In the genomic region with DNA sequence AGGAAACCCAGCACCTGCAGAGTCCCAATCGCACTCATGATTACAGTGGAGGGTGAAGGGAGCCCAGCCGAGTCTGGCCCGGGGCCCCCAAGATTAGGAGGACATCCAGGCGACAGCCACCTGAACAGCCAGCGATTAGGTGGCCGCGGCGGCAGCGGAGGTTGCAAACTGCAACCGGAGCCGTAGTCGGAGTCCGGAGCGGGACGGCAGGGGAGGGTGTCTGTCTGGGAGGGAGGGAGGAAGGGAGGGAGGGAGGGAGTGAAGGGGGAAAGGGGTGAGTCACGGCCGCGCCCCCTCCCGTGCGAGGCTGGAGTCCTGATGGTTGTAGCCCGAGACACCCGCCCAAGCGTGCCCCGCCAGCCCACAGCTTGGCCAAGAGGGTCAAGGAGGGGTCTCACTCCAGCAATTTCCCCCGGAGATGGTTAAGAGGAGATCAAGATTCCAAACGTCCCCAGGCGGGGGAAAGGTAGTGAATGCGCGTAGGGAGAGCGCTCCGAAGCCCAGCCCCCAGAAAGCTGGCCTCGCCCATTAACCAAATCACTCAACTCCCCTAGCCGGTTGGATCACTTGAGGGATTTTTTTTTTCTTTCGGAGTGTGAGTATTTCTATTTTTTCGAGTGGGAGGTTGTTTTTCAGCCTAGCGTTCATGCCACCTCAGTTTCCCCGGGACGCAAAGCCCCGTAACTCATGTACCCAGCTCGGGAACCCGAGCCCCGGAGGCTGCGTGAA, we compare ENCODE assay signal across 8 mouse cellular contexts. TPM values are rescaled to one million over a fixed set of nuclear protein-coding genes. Genes with fewer than 3 reads are reported as not detected.
A peak's percentile ranks its signal among the peaks of the same experiment; 100 is the strongest.
DNase-seq lines count a peak whose midpoint lies in the region; ATAC-seq lines count a peak whose summit lies in the region.

TSS of gene Erbb3 (minus strand) at position 189 of the 729 bp plus-strand sequence.

- peak within 1 kb of the TSS; percentile 83 for H3K27ac ChIP-seq in heart, embryonic 10.5 days
- peak within 1 kb of the TSS; percentile 96 for H3K27ac ChIP-seq in lung, embryonic 16.5 days (ENCODE audit: low read length)

- WGBS in heart, embryonic 10.5 days, result under 1% methylated on average over 43 of the region's 43 CpGs
- under 1% methylated on average over 43 of the region's 43 CpGs for WGBS in lung, embryonic 16.5 days

- no peaks in the 10 kb centered on the region for H3K36me3 ChIP-seq in heart, embryonic 10.5 days
- no peaks in the 10 kb centered on the region for H3K36me3 ChIP-seq in lung, embryonic 16.5 days (ENCODE audit: control insufficient read depth, insufficient read depth, low read length)

- peak within 1 kb of the TSS; percentile 75 for H3K9ac ChIP-seq in lung, embryonic 16.5 days (ENCODE audit: low read length)

- peaks cover 34% of the 10 kb centered on the region for H3K4me1 ChIP-seq in heart, embryonic 10.5 days
- H3K4me1 ChIP-seq in lung, embryonic 16.5 days (replicated peaks; ENCODE audit: control insufficient read depth, insufficient read depth, low read length), result peaks cover 16% of the 10 kb centered on the region

- peak; percentile 6 for DNase-seq in right cerebral cortex, postnatal 4 days
- no peak for DNase-seq in right cerebral cortex, postnatal 14 days
- peak; percentile 80 for DNase-seq in heart, embryonic 10.5 days (ENCODE audit: low spot score)
- DNase-seq in kidney, adult 8-10 months, result peak; percentile 79 to 80
- DNase-seq in ovary, adult 18-20 months (ENCODE audit: low spot score), result peak; percentile 23
- DNase-seq in urinary bladder, postnatal 36 days (ENCODE audit: low spot score in 2 of 2), result peak; percentile 72 to 75

- no peaks in the 10 kb centered on the region for H3K9me3 ChIP-seq in heart, embryonic 10.5 days
- H3K9me3 ChIP-seq in lung, embryonic 16.5 days (ENCODE audit: control insufficient read depth, low read length), result no peaks in the 10 kb centered on the region

- peak within 1 kb of the TSS; percentile 86 for H3K4me3 ChIP-seq in heart, embryonic 10.5 days
- H3K4me3 ChIP-seq in lung, embryonic 16.5 days (ENCODE audit: low read length), result peak within 1 kb of the TSS; percentile 70

- H3K4me2 ChIP-seq in lung, embryonic 16.5 days (ENCODE audit: low read depth, low read length), result peak within 1 kb of the TSS; percentile 97

- peaks cover 50% of the 10 kb centered on the region for H3K27me3 ChIP-seq in heart, embryonic 10.5 days (ENCODE audit: insufficient read depth, poor library complexity, severe bottlenecking)
- peaks cover 18% of the 10 kb centered on the region for H3K27me3 ChIP-seq in lung, embryonic 16.5 days (ENCODE audit: control insufficient read depth, insufficient read depth, low read depth, low read length)

- peak; percentile 60 for ATAC-seq in common myeloid progenitor, adult 5-6 weeks (replicated peaks; ENCODE audit: low read depth, poor library complexity, severe bottlenecking)
- peak; percentile 81 for ATAC-seq in lung, embryonic 16.5 days (ENCODE audit: low read depth)

RNA-seq across cellular contexts. Expression of gene Erbb3, which starts in this region (rescaled TPM):
- 1.0 and 1.8 TPM in 2 replicates for total RNA-seq in common myeloid progenitor, adult 5-6 weeks (2017)
- polyA plus RNA-seq in heart, embryonic 10.5 days (2016; fragmentation: Nextera tagmentation; extraction: Ambion mirVana), result 7.4 and 7.7 TPM in 2 replicates
- 26.9 and 27.6 TPM in 2 replicates for polyA plus RNA-seq in lung, embryonic 16.5 days (2015; fragmentation: Nextera tagmentation; extraction: Ambion mirVana)
